Mouse (Mus musculus): ENCODE results near the gene Spry1. TPM values are rescaled to one million over a fixed set of nuclear protein-coding genes. Genes with fewer than 3 reads are reported as not detected.

The Spry1 gene
- polyA plus RNA-seq, 1 experiment from 2014 or later, result 4.4 TPM

GRCm38 (mm10) chr3:37659621-37660020 is 19.9 kb downstream of the Spry1 start:
- no peak overlapping the region for H3K4me2 ChIP-seq
- H3K9me3 ChIP-seq, result no peaks in the 10 kb centered on the region
- no peak overlapping the region for H3K4me3 ChIP-seq
- WGBS, result 80% methylated on average over 6 of the region's 6 CpGs
- H3K9ac ChIP-seq, result no peak overlapping the region
- H3K4me1 ChIP-seq (replicated peaks), result peaks cover 18% of the 10 kb centered on the region
- no peak for ATAC-seq (ENCODE audit: low read depth)
- no peak overlapping the region for H3K27ac ChIP-seq (replicated peaks)
- H3K36me3 ChIP-seq, result no peaks in the 10 kb centered on the region
- H3K27me3 ChIP-seq, result peaks cover 36% of the 10 kb centered on the region

- peaks cover 30% of the 10 kb centered on the region for H3K27me3 ChIP-seq
- no peak overlapping the region for H3K4me3 ChIP-seq
- WGBS, result 10% methylated on average over 9 of the region's 9 CpGs
- ATAC-seq (ENCODE audit: low read depth), result peak; percentile 89
- peaks cover 14% of the 10 kb centered on the region for H3K4me1 ChIP-seq (replicated peaks)
- no peak overlapping the region for H3K27ac ChIP-seq (replicated peaks)
- H3K9ac ChIP-seq, result 0 out of 2 replicates have a peak overlapping the region, but pooled peaks have one; percentile 6
- no peaks in the 10 kb centered on the region for H3K36me3 ChIP-seq
- H3K4me2 ChIP-seq, result no peak overlapping the region
- H3K9me3 ChIP-seq, result peaks cover 21% of the 10 kb centered on the region
Measured at GRCm38 (mm10) chr3:37666291-37667118, 26.8 kb downstream of the Spry1 start.

GRCm38 (mm10) chr3:37667119-37667467 is 27.3 kb downstream of the Spry1 start:
- no peak for ATAC-seq (ENCODE audit: low read depth)
- H3K36me3 ChIP-seq, result no peaks in the 10 kb centered on the region

GRCm38 (mm10) chr3:37667736-37668135 is 28.0 kb downstream of the Spry1 start:
- Histone ChIP-seq H3K4me2 (no peak overlapping the region), H3K9me3 (peaks cover 21% of the 10 kb centered on the region), H3K4me1 (replicated peaks) (peaks cover 23% of the 10 kb centered on the region), H3K9ac (no peak overlapping the region), H3K36me3 (no peaks in the 10 kb centered on the region), H3K27me3 (peaks cover 28% of the 10 kb centered on the region), H3K27ac (replicated peaks) (no peak overlapping the region), H3K4me3 (no peak overlapping the region)
- ATAC-seq (ENCODE audit: low read depth), result no peak
- WGBS, result 30% methylated on average over 7 of the region's 7 CpGs

More at GRCm38 (mm10) chr3:37667119-37667467, 27.3 kb downstream of the Spry1 start:
- H3K4me1 ChIP-seq (replicated peaks), result peaks cover 16% of the 10 kb centered on the region
- no peak overlapping the region for H3K4me3 ChIP-seq
- H3K27ac ChIP-seq (replicated peaks), result no peak overlapping the region
- peaks cover 33% of the 10 kb centered on the region for H3K27me3 ChIP-seq
- WGBS, result 11% methylated on average over 2 of the region's 2 CpGs
- H3K9me3 ChIP-seq, result peaks cover 21% of the 10 kb centered on the region
- no peak overlapping the region for H3K9ac ChIP-seq
- H3K4me2 ChIP-seq, result no peak overlapping the region

GRCm38 (mm10) chr3:37668652-37669051 is 28.9 kb downstream of the Spry1 start:
- 89% methylated on average over 12 of the region's 12 CpGs for whole genome bisulfite sequencing
- ATAC-seq (ENCODE audit: low read depth), result no peak
- peaks cover 33% of the 10 kb centered on the region for H3K27me3 ChIP-seq
- no peak overlapping the region for H3K9ac ChIP-seq
- H3K4me1 ChIP-seq (replicated peaks), result peaks cover 32% of the 10 kb centered on the region
- H3K4me2 ChIP-seq, result no peak overlapping the region
- peaks cover 21% of the 10 kb centered on the region for H3K9me3 ChIP-seq
- H3K4me3 ChIP-seq, result no peak overlapping the region
- no peak overlapping the region for H3K27ac ChIP-seq (replicated peaks)
- no peaks in the 10 kb centered on the region for H3K36me3 ChIP-seq

- H3K9me3 ChIP-seq, result peaks cover 21% of the 10 kb centered on the region
- WGBS, result 97% methylated on average over 20 of the region's 20 CpGs
- H3K27ac ChIP-seq (replicated peaks), result no peak overlapping the region
- no peak overlapping the region for H3K4me3 ChIP-seq
- H3K4me1 ChIP-seq (replicated peaks), result peaks cover 36% of the 10 kb centered on the region
- ATAC-seq (ENCODE audit: low read depth), result no peak
- H3K36me3 ChIP-seq, result no peaks in the 10 kb centered on the region
- H3K9ac ChIP-seq, result no peak overlapping the region
- peaks cover 33% of the 10 kb centered on the region for H3K27me3 ChIP-seq
- no peak overlapping the region for H3K4me2 ChIP-seq
Measured at GRCm38 (mm10) chr3:37669100-37669499, 29.4 kb downstream of the Spry1 start.

GRCm38 (mm10) chr3:37672266-37673040 is 32.7 kb downstream of the Spry1 start:
- Histone ChIP-seq H3K9ac (no peak overlapping the region), H3K4me1 (replicated peaks) (peaks cover 24% of the 10 kb centered on the region), H3K27ac (replicated peaks) (no peak overlapping the region), H3K4me2 (no peak overlapping the region), H3K36me3 (no peaks in the 10 kb centered on the region), H3K27me3 (peaks cover 62% of the 10 kb centered on the region), H3K4me3 (no peak overlapping the region), H3K9me3 (peaks cover 13% of the 10 kb centered on the region; the same call in 1 of the 2 replicates)
- ATAC-seq (ENCODE audit: low read depth), result no peak
- WGBS, result 6% methylated on average over 15 of the region's 15 CpGs

GRCm38 (mm10) chr3:37673513-37674261 is 33.9 kb downstream of the Spry1 start:
- WGBS, result 38% methylated on average over 13 of the region's 13 CpGs
- Histone ChIP-seq H3K9me3 (peaks cover 8% of the 10 kb centered on the region; the same call in 1 of the 2 replicates), H3K9ac (no peak overlapping the region), H3K4me2 (no peak overlapping the region), H3K27me3 (peaks cover 62% of the 10 kb centered on the region), H3K36me3 (no peaks in the 10 kb centered on the region), H3K4me3 (no peak overlapping the region), H3K4me1 (replicated peaks) (peaks cover 24% of the 10 kb centered on the region), H3K27ac (replicated peaks) (no peak overlapping the region)
- ATAC-seq (ENCODE audit: low read depth), result 0 out of 2 replicates have a peak, but pooled peaks have one; percentile 61

- no peak for ATAC-seq (ENCODE audit: low read depth)
- 86% methylated on average over 11 of the region's 11 CpGs for WGBS
Measured at GRCm38 (mm10) chr3:37675056-37675525, 35.3 kb downstream of the Spry1 start.

GRCm38 (mm10) chr3:37676291-37676690 is 36.5 kb downstream of the Spry1 start:
- WGBS, result 80% methylated on average over 8 of the region's 8 CpGs
- no peak overlapping the region for H3K4me3 ChIP-seq

More at GRCm38 (mm10) chr3:37675056-37675525, 35.3 kb downstream of the Spry1 start:
- Histone ChIP-seq H3K4me1 (replicated peaks) (peaks cover 24% of the 10 kb centered on the region), H3K9me3 (no peaks in the 10 kb centered on the region), H3K36me3 (no peaks in the 10 kb centered on the region), H3K9ac (no peak overlapping the region), H3K4me3 (no peak overlapping the region), H3K27me3 (peaks cover 53% of the 10 kb centered on the region), H3K4me2 (no peak overlapping the region), H3K27ac (replicated peaks) (no peak overlapping the region)

GRCm38 (mm10) chr3:37686219-37686618 is 46.5 kb downstream of the Spry1 start:
- no peak overlapping the region for H3K9ac ChIP-seq
- no peaks in the 10 kb centered on the region for H3K9me3 ChIP-seq
- no peak overlapping the region for H3K4me3 ChIP-seq
- no peak for ATAC-seq (ENCODE audit: low read depth)
- H3K4me2 ChIP-seq, result no peak overlapping the region
- H3K4me1 ChIP-seq (replicated peaks), result peaks cover 10% of the 10 kb centered on the region
- 42% methylated on average over 7 of the region's 7 CpGs for WGBS
- H3K27me3 ChIP-seq, result peaks cover 17% of the 10 kb centered on the region
- no peak overlapping the region for H3K27ac ChIP-seq (replicated peaks)
- H3K36me3 ChIP-seq, result no peaks in the 10 kb centered on the region

More at GRCm38 (mm10) chr3:37676291-37676690, 36.5 kb downstream of the Spry1 start:
- no peak overlapping the region for H3K4me2 ChIP-seq
- H3K27ac ChIP-seq (replicated peaks), result no peak overlapping the region
- ATAC-seq (ENCODE audit: low read depth), result no peak
- peaks cover 42% of the 10 kb centered on the region for H3K27me3 ChIP-seq
- H3K4me1 ChIP-seq (replicated peaks), result peaks cover 24% of the 10 kb centered on the region
- no peak overlapping the region for H3K9ac ChIP-seq
- no peaks in the 10 kb centered on the region for H3K9me3 ChIP-seq
- no peaks in the 10 kb centered on the region for H3K36me3 ChIP-seq

Data from neural tube, embryonic 13.5 days (tissue).